Mouse (Mus musculus) lung, embryonic 16.5 days (tissue): Measurements from ENCODE around the gene Fancc. TPM values are rescaled to one million over a fixed set of nuclear protein-coding genes. Genes with fewer than 3 reads are reported as not detected.

Experiments used
- ATAC-seq: fragments of 200-750 bp; cut with Nextera tagmentation; 2 replicates; pipeline ENCODE4 v1.8.0; 2017; ENCODE audit warnings: low read depth, mild to moderate bottlenecking, moderate library complexity
- H3K27ac ChIP-seq: fragments of 300-500 bp; sonication (generic); 2 replicates; pipeline ENCODE4 v1.5.1; 2014; ENCODE audit warnings: mild to moderate bottlenecking, control low read depth, low read length
- H3K27me3 ChIP-seq: fragments of 300-500 bp; sonication (generic); 2 replicates; pipeline ENCODE4 v1.6.1; 2014; ENCODE audit warnings: low read depth, low read length, mixed read lengths; ENCODE audit not compliant: control insufficient read depth, insufficient read depth
- H3K36me3 ChIP-seq: fragments of 300-500 bp; sonication (generic); 2 replicates; pipeline ENCODE4 v1.6.1; 2014; ENCODE audit warnings: low read length; ENCODE audit not compliant: control insufficient read depth, insufficient read depth
- H3K4me1 ChIP-seq: fragments of 300-500 bp; sonication (generic); replicated peaks from 2 replicates; pipeline ENCODE4 v1.6.1; 2014; ENCODE audit warnings: low read length, mixed read lengths; ENCODE audit not compliant: control insufficient read depth, insufficient read depth
- H3K4me2 ChIP-seq: fragments of 300-500 bp; sonication (generic); 2 replicates; pipeline ENCODE4 v1.6.1; 2014; ENCODE audit warnings: low read depth, low read length, control low read depth
- H3K4me3 ChIP-seq: fragments of 300-500 bp; sonication (generic); 2 replicates; pipeline ENCODE4 v1.5.1; 2014; ENCODE audit warnings: mild to moderate bottlenecking, low read length, control low read depth
- H3K9ac ChIP-seq: fragments of 300-500 bp; sonication (generic); 2 replicates; pipeline ENCODE4 v1.6.1; 2014; ENCODE audit warnings: low read length, control low read depth
- H3K9me3 ChIP-seq: fragments of 300-500 bp; sonication (generic); 2 replicates; pipeline ENCODE4 v1.6.1; 2016; ENCODE audit warnings: low read length; ENCODE audit not compliant: control insufficient read depth
- WGBS: fragments of 180-500 bp; shearing (Covaris S2); extraction: QIAGEN DNeasy Blood & Tissue Kit; methylation state at CpG from one replicate; pipeline ENCODE4 v1.1.7; 2014; 5-methylcytosine and 5-hydroxymethylcytosine counted together
- polyA plus RNA-seq: library from polyadenylated mRNA; unstranded; fragments of >200 nt; fragmentation: Nextera tagmentation; extraction: Ambion mirVana; gene quantifications from 2 replicates; pipeline ENCODE4 v1.2.1, GENCODE M21; 2015

Fancc gene
- polyA plus RNA-seq, 1 experiment from 2014 or later: 27.8 TPM

- H3K4me2 ChIP-seq: peak overlapping the region; percentile 51
- H3K4me3 ChIP-seq: peak overlapping the region; percentile 32
- H3K27me3 ChIP-seq: no peaks in the 10 kb centered on the region
- WGBS: 18% methylated on average over 10 of the region's 10 CpGs
- peak overlapping the region; percentile 55 for H3K9ac ChIP-seq
- no peaks in the 10 kb centered on the region for H3K9me3 ChIP-seq
- peaks cover 63% of the 10 kb centered on the region for H3K4me1 ChIP-seq
- peak overlapping the region; percentile 94 for H3K27ac ChIP-seq
- peak; percentile 90 for ATAC-seq
- H3K36me3 ChIP-seq: peaks cover 17% of the 10 kb centered on the region
These were observed 218.1 kb downstream of the Fancc start for GRCm38 (mm10) chr13:63278796-63279475.

DNA sequence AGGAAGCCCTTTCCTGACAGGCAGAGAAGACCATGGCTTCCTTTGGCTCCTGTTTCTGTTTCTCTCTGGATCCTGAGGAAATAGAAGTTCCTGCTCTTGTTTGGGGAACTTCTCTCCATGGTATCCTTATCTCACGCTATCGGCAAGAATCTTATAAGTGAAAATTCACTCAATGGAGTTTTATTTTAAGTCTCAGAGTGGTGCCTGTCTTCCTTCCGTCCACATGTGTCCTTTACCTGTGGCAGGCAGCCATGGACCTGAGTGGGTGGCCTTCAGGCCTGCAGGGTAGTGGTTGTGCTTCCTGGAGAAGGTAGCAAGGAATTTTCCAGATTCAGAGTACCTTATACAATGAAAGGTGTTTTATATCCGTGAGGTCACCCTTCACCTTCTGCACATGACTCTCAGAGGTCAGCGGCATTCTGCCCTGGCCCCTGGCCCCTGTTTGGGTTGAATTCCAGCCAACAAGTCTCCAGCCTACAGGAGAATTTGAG lies 218.9 kb downstream of the Fancc start:
- H3K9me3 ChIP-seq: no peaks in the 10 kb centered on the region
- peak overlapping the region; percentile 94 for H3K27ac ChIP-seq
- WGBS: 15% methylated on average over 5 of the region's 5 CpGs
- H3K36me3 ChIP-seq: peaks cover 9% of the 10 kb centered on the region
- H3K9ac ChIP-seq: peak overlapping the region; percentile 57
- H3K27me3 ChIP-seq: no peaks in the 10 kb centered on the region
- peak overlapping the region; percentile 32 for H3K4me3 ChIP-seq
- H3K4me2 ChIP-seq: peak overlapping the region; percentile 51
- peaks cover 66% of the 10 kb centered on the region for H3K4me1 ChIP-seq
- ATAC-seq: peak; percentile 9; the same call in 1 of the 2 replicates

DNA sequence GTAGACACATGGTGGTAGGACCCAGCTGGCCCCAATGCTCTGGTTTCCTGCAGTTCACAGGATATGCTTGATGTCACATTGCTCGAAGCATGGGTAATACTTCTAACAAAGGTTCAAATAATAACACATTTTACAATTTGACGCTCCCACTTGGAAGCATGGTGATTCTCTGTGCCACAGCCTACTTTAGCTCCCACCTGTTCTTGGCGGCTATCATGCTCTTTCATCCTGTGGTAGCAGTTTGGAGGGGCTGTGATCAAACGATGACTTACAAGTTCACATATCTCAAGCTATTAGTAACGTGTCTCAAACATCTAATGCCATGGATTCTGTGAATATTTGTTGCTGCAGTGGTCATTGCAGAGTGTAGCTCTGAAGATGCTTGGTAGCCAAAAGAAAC lies 219.8 kb downstream of the Fancc start:
- no peaks in the 10 kb centered on the region for H3K27me3 ChIP-seq
- no peak for ATAC-seq
- H3K4me3 ChIP-seq: no peak overlapping the region
- H3K9ac ChIP-seq: no peak overlapping the region; the same call in 1 of the 2 replicates
- H3K36me3 ChIP-seq: peaks cover 3% of the 10 kb centered on the region; the same call in 1 of the 2 replicates
- WGBS: 29% methylated on average over 5 of the region's 5 CpGs
- H3K4me1 ChIP-seq: peaks cover 65% of the 10 kb centered on the region
- no peaks in the 10 kb centered on the region for H3K9me3 ChIP-seq
- H3K4me2 ChIP-seq: peak overlapping the region; percentile 51
- peak overlapping the region; percentile 94 for H3K27ac ChIP-seq

- ATAC-seq: no peak
- Histone ChIP-seq H3K36me3 (no peaks in the 10 kb centered on the region), H3K9me3 (no peaks in the 10 kb centered on the region), H3K9ac (peak overlapping the region; percentile 17), H3K4me2 (peak overlapping the region; percentile 51), H3K4me3 (peak overlapping the region; percentile 17), H3K27me3 (no peaks in the 10 kb centered on the region), H3K27ac (no peak overlapping the region), H3K4me1 (peaks cover 69% of the 10 kb centered on the region)
- 75% methylated on average over 4 of the region's 4 CpGs for WGBS
These were observed 220.7 kb downstream of the Fancc start for GRCm38 (mm10) chr13:63276389-63276788.

GRCm38 (mm10) chr13:63274488-63275166 lies 222.5 kb downstream of the Fancc start:
- Histone ChIP-seq H3K9me3 (no peaks in the 10 kb centered on the region), H3K27me3 (no peaks in the 10 kb centered on the region), H3K4me1 (peaks cover 61% of the 10 kb centered on the region), H3K36me3 (no peaks in the 10 kb centered on the region), H3K4me2 (peak overlapping the region; percentile 59), H3K4me3 (peak overlapping the region; percentile 54), H3K9ac (peak overlapping the region; percentile 76), H3K27ac (peak overlapping the region; percentile 83; the same call in 1 of the 2 replicates)
- no peak for ATAC-seq
- 45% methylated on average over 10 of the region's 10 CpGs for WGBS

DNA sequence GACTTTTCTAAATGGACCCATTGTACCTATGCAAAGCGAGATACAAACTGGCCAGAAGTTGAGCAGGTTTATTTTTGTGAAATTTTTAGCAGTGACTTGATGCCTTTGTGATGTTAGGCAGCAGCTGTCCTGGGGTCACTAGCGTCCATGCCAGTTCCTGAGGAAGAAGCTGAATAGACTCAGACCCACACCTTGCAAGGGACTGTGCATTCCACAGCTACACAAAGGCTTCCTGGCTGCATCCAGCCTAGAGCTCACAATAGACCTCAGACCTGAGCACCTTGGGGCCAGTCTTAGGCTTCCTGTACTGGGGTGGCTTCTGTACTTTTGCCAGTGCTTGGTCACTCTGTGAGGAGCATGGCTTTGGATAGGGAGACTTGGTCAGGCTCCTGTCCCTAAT lies 223.2 kb downstream of the Fancc start:
- H3K9ac ChIP-seq: peak overlapping the region; percentile 76
- peaks cover 57% of the 10 kb centered on the region for H3K4me1 ChIP-seq
- peak overlapping the region; percentile 83 for H3K27ac ChIP-seq
- no peak for ATAC-seq
- no peaks in the 10 kb centered on the region for H3K9me3 ChIP-seq
- peak overlapping the region; percentile 59 for H3K4me2 ChIP-seq
- no peaks in the 10 kb centered on the region for H3K36me3 ChIP-seq
- peak overlapping the region; percentile 54 for H3K4me3 ChIP-seq
- H3K27me3 ChIP-seq: no peaks in the 10 kb centered on the region
- 43% methylated on average over 2 of the region's 2 CpGs for WGBS

DNA sequence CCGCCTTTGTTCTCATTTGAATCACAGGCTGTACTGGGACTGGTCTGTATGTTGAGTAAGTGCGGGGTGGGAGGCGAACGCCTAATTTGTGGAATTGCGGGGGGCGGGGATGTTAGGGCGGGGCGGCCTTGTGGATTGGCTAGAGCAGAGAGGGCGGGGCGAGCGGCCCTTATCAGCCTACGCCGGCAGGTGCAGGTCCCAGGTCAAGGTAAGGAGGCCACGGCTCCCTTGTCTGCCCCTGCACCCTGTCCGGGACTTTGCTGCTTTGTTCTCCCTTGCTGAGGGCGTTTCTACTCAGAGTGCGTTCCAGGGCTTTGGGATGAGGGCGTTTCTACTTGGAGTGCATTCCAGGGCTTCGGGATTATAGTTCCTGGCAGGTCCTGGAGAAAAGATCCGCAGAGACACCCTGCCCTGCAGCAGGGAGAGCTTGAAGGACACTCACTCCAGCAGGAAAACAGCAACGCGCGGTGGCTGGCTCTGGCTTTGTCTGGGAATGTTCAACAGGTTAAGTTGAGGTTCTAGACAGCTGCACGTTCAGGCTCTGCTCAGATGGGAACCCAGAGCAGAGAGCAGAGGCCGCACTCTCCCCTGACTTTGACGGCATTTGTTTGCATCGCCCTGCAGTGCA lies 224.4 kb downstream of the Fancc start:
- Histone ChIP-seq H3K4me3 (peak overlapping the region; percentile 58), H3K36me3 (no peaks in the 10 kb centered on the region), H3K27ac (peak overlapping the region; percentile 97), H3K27me3 (no peaks in the 10 kb centered on the region), H3K4me1 (peaks cover 51% of the 10 kb centered on the region), H3K4me2 (peak overlapping the region; percentile 53), H3K9ac (peak overlapping the region; percentile 71), H3K9me3 (no peaks in the 10 kb centered on the region)
- ATAC-seq: peak; percentile 96
- WGBS: 10% methylated on average over 27 of the region's 27 CpGs

DNA sequence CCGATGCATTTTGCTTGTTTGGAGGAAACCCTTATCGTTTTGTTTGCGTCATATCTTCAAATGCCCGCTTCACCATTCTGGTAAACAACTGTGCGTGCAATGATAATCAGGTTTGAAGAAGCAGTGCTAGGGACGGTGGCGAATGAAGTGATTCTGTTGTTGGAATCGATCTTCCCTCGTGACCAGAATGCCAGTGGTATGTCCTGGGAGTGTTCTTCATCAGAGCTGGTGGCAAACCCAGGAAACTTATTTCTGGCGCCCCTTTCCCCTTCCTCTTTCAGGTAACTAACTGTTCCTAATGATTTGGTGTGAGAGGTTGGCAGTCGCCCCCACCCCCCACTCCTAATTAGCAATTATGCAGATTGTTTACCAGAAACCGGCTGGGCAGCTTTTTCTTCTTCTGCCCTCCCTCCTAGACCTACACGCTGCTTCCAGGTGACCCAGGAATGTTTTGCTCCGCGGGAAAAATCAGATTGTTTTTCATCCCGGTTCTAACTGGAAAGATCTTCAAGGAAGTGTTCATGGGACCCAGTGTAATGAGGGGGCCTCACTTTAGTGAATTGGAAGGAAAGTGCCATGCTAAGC lies 225.0 kb downstream of the Fancc start:
- peak overlapping the region; percentile 58 for H3K4me3 ChIP-seq
- no peak; the same call in 1 of the 2 replicates for ATAC-seq
- H3K4me2 ChIP-seq: peak overlapping the region; percentile 53
- H3K9ac ChIP-seq: peak overlapping the region; percentile 71
- no peaks in the 10 kb centered on the region for H3K9me3 ChIP-seq
- H3K27me3 ChIP-seq: no peaks in the 10 kb centered on the region
- WGBS: 23% methylated on average over 16 of the region's 16 CpGs
- no peaks in the 10 kb centered on the region; the same call in 1 of the 2 replicates for H3K36me3 ChIP-seq
- H3K27ac ChIP-seq: peak overlapping the region; percentile 97
- peaks cover 49% of the 10 kb centered on the region for H3K4me1 ChIP-seq
